Mouse (Mus musculus) liver, embryonic 14.5 days (tissue): Measurements from ENCODE around the gene Psmd13.

ENCODE experiments used
- CTCF ChIP-seq: IDR thresholded peaks from 2 replicates; pipeline ENCODE4 v1.5.1; 2016; ENCODE audit warnings: antibody characterized with exemption, low read depth, control low read depth
- EP300 ChIP-seq: IDR thresholded peaks from 2 replicates; pipeline ENCODE4 v1.6.1; 2016; ENCODE audit warnings: antibody characterized with exemption, low read depth

- no peak for TF ChIP-seq CTCF
- no peak for TF ChIP-seq EP300
Measured at GRCm38 (mm10) chr7:140859997-140860396, 21.8 kb upstream of the Psmd13 start.
